Mouse (Mus musculus) liver, adult 10 weeks (tissue): ENCODE measurements around the gene Adgrf5. TPM values are rescaled to one million over a fixed set of nuclear protein-coding genes. Genes with fewer than 3 reads are reported as not detected.

Experiments used
- polyA plus RNA-seq: library from polyadenylated mRNA; stranded (reverse); fragments of 350-450 nt; fragmentation: Illumina TruSeq; extraction: RNeasy Lipid Tissue Mini Kit (QIAGEN cat#74804); gene quantifications from one replicate; pipeline ENCODE4 v1.2.3, GENCODE M21; 2014; ENCODE audit warnings: low read depth, low replicate concordance

Adgrf5 gene
- 18.3 TPM for polyA plus RNA-seq

GRCm38 (mm10) chr17:43359826-43360619 is at the start of gene Adgrf5:
TSS of gene Adgrf5 (plus strand) at chr17:43360451.

GRCm38 (mm10) chr17:43502592-43502991 is 142.3 kb downstream of the Adgrf5 start, which contains the start of gene Mep1a:
TSS of gene Mep1a (minus strand) at chr17:43502812.

Other genes with a start within 250 kb of the Adgrf5 start
- gene Adgrf1, start 90.1 kb upstream of the Adgrf5 start, polyA plus RNA-seq, result 4.9 TPM
- gene Mep1a, start 142.4 kb downstream of the Adgrf5 start, polyA plus RNA-seq, result not detected
- gene Ankrd66, start 183.2 kb downstream of the Adgrf5 start, polyA plus RNA-seq, result not detected
- gene Pla2g7, start 207.6 kb downstream of the Adgrf5 start, polyA plus RNA-seq, result 3.7 TPM